Mouse (Mus musculus) gastrocnemius, postnatal 36 days (tissue): ENCODE data around the gene Vasn. TPM values are rescaled to one million over a fixed set of nuclear protein-coding genes. Genes with fewer than 3 reads are reported as not detected.

Experiments used
- DNase-seq, 2 experiments: peaks; one replicate each; pipeline ENCODE4 v3.0.0; 2022
- intact Hi-C: fragments of 180-260 bp; cut with DNase I; formaldehyde crosslinking; loops from one replicate; pipeline ENCODE4 v1.15.1; 2025
- total RNA-seq, 2 experiments: library from RNA; stranded (reverse); gene quantifications; 2 replicates each; pipeline ENCODE4 v1.2.3; 2021

Gene Vasn
- total RNA-seq, 2 experiments from 2014 or later = 3.8 to 4.0 TPM

GRCm38 (mm10) chr16:4641119-4641838 lies 1.5 kb downstream of the Vasn start:
- intact Hi-C loops = no loop called here
- DNase-seq = no peak

- no peak for DNase-seq
- intact Hi-C loops = no loop called here
Observed at GRCm38 (mm10) chr16:4642190-4642589, 2.4 kb downstream of the Vasn start.

- DNase-seq = no peak
- intact Hi-C loops = no loop called here
Observed at GRCm38 (mm10) chr16:4642937-4643336, 3.2 kb downstream of the Vasn start.

- DNase-seq = peak; percentile 83 to 86
- intact Hi-C loops = no loop called here
Observed at GRCm38 (mm10) chr16:4643670-4644419, 4.1 kb downstream of the Vasn start.

- no peak for DNase-seq
- intact Hi-C loops = no loop called here
Observed at GRCm38 (mm10) chr16:4645867-4646266, 6.1 kb downstream of the Vasn start.

- DNase-seq = no peak
- intact Hi-C loops = no loop called here
Observed at GRCm38 (mm10) chr16:4646831-4647230, 7.1 kb downstream of the Vasn start.

- intact Hi-C loops = no loop called here
Observed at GRCm38 (mm10) chr16:4647651-4648141, 8.0 kb downstream of the Vasn start.

GRCm38 (mm10) chr16:4648416-4649023 lies 8.8 kb downstream of the Vasn start:
- no peak for DNase-seq
- intact Hi-C loops = no loop called here

More at GRCm38 (mm10) chr16:4647651-4648141, 8.0 kb downstream of the Vasn start:
- DNase-seq = peak; percentile 45 to 64

- DNase-seq = no peak
- intact Hi-C loops = no loop called here
Observed at GRCm38 (mm10) chr16:4649211-4649610, 9.5 kb downstream of the Vasn start.

GRCm38 (mm10) chr16:4649692-4650091 lies 10.0 kb downstream of the Vasn start:
- intact Hi-C loops = no loop called here
- DNase-seq = no peak

GRCm38 (mm10) chr16:4650161-4650560 lies 10.4 kb downstream of the Vasn start:
- no peak for DNase-seq
- intact Hi-C loops = no loop called here

GRCm38 (mm10) chr16:4651081-4651480 lies 11.3 kb downstream of the Vasn start:
- intact Hi-C loops = no loop called here
- no peak for DNase-seq

GRCm38 (mm10) chr16:4651624-4652023 lies 11.9 kb downstream of the Vasn start:
- no peak for DNase-seq
- intact Hi-C loops = no loop called here

GRCm38 (mm10) chr16:4652707-4653416 lies 13.1 kb downstream of the Vasn start:
- DNase-seq = no peak
- intact Hi-C loops = no loop called here

- intact Hi-C loops = no loop called here
- DNase-seq = no peak
Observed at GRCm38 (mm10) chr16:4654706-4655105, 15.0 kb downstream of the Vasn start.

GRCm38 (mm10) chr16:4655251-4655734 lies 15.6 kb downstream of the Vasn start:
- DNase-seq = no peak
- intact Hi-C loops = no loop called here

GRCm38 (mm10) chr16:4655764-4656570 lies 16.2 kb downstream of the Vasn start:
- no peak for DNase-seq
- intact Hi-C loops = no loop called here

- DNase-seq = no peak
- intact Hi-C loops = no loop called here
Observed at GRCm38 (mm10) chr16:4656571-4657081, 16.9 kb downstream of the Vasn start.

- intact Hi-C loops = no loop called here
- no peak for DNase-seq
Observed at GRCm38 (mm10) chr16:4658781-4659245, 19.1 kb downstream of the Vasn start.
